Mouse (Mus musculus): ENCODE results near the gene AC161166.1.
A peak's percentile ranks its signal among the peaks of the same experiment; 100 is the strongest.

The AC161166.1 gene

GRCm38 (mm10) chr7:24512355-24512754, at the start of gene AC161166.1:
AC161166.1 (minus strand) TSS chr7:24512455.
- no peak for DNase-seq

GRCm38 (mm10) chr7:24561450-24561849, 49.2 kb upstream of the AC161166.1 start:
- no peak for DNase-seq

GRCm38 (mm10) chr7:24555786-24556185, 43.5 kb upstream of the AC161166.1 start:
- no peak for DNase-seq

- no peak for DNase-seq
Measured at GRCm38 (mm10) chr7:24551985-24552759, 39.9 kb upstream of the AC161166.1 start.

GRCm38 (mm10) chr7:24547534-24548036, 35.3 kb upstream of the AC161166.1 start:
- peak in 1 of 2 experiments; percentile 38 for DNase-seq

- DNase-seq = peak; percentile 99 to 100
Measured at GRCm38 (mm10) chr7:24546634-24547389, 34.6 kb upstream of the AC161166.1 start.

GRCm38 (mm10) chr7:24546068-24546614, 33.9 kb upstream of the AC161166.1 start, which contains the start of the genes Pinlyp and Xrcc1:
Pinlyp (minus strand) TSS chr7:24546118.
Xrcc1 (plus strand) TSS chr7:24546289.
- DNase-seq = peak; percentile 28 to 39

- no peak for DNase-seq
Measured at GRCm38 (mm10) chr7:24544506-24544905, 32.3 kb upstream of the AC161166.1 start.

- DNase-seq = no peak
Measured at GRCm38 (mm10) chr7:24539686-24540085, 27.4 kb upstream of the AC161166.1 start.

- no peak for DNase-seq
Measured at GRCm38 (mm10) chr7:24538701-24539100, 26.4 kb upstream of the AC161166.1 start.

GRCm38 (mm10) chr7:24538154-24538553, 25.9 kb upstream of the AC161166.1 start:
- no peak for DNase-seq

- DNase-seq = peak; percentile 83 to 89
Measured at GRCm38 (mm10) chr7:24537591-24537990, 25.3 kb upstream of the AC161166.1 start.

GRCm38 (mm10) chr7:24537081-24537480, 24.8 kb upstream of the AC161166.1 start:
- DNase-seq = no peak

GRCm38 (mm10) chr7:24534301-24534700, 22.0 kb upstream of the AC161166.1 start:
- DNase-seq = peak in 1 of 2 experiments; percentile 49

- DNase-seq = peak; percentile 41 to 42
Measured at GRCm38 (mm10) chr7:24533806-24534205, 21.6 kb upstream of the AC161166.1 start.

- peak in 1 of 2 experiments; percentile 42 for DNase-seq
Measured at GRCm38 (mm10) chr7:24533031-24533571, 20.8 kb upstream of the AC161166.1 start.

GRCm38 (mm10) chr7:24531211-24531971, 19.1 kb upstream of the AC161166.1 start:
- peak; percentile 87 to 89 for DNase-seq

GRCm38 (mm10) chr7:24530062-24530931, 18.0 kb upstream of the AC161166.1 start, which contains the start of gene Irgq:
Irgq (plus strand) TSS chr7:24530689.
- peak; percentile 98 to 99 for DNase-seq

- DNase-seq = no peak
Measured at GRCm38 (mm10) chr7:24529580-24529979, 17.3 kb upstream of the AC161166.1 start.

- DNase-seq = no peak
Measured at GRCm38 (mm10) chr7:24528861-24529260, 16.6 kb upstream of the AC161166.1 start.
